Mouse (Mus musculus) adrenal gland, adult (tissue): ENCODE data around the gene Lhx5.

Source experiments
- DNase-seq, 2 experiments: peaks; one replicate each; pipeline ENCODE4 v3.0.0; 2022 to 2023; ENCODE audit warnings: low spot score in 1 of 2; ENCODE audit not compliant: inconsistent age in 2 of 2

Gene Lhx5

DNA sequence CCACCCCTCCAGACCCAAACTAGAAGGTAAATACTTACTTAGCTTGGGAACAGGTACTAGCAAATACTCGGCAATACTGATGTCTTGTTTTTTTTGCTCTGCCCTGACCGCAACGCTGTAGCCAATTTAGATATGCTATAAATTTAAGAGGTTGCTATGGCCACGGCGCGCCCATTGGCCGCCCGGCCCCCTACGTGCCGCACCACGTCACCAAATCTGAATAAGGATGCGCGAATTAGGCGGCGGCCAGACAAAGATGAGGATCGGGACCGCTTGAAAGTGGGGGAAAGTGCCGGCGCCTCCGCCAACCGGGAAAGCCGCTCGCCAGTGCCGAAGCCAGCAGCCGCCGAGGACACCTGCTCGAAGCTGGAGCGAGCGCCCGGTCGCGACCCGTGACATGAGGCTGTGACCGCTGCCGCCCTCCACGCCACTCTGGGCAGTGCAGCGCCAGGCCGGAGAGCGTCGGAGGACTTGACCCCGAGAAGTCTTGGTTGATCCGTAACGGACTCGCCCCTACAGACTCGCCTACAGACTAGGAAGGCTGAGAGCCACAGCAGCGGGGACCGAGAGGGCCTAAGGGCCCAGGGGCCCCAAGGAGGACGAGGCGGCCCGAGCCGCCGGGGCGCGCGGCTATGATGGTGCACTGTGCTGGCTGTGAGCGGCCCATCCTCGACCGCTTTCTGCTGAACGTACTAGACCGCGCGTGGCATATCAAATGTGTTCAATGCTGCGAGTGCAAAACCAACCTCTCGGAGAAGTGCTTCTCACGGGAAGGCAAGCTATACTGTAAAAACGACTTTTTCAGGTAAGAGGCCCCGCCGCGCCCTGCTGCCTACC lies at the start of gene Lhx5:
TSS of gene Lhx5 (plus strand) at position 51 of the 837 bp plus-strand sequence.
- no peak for DNase-seq

DNA sequence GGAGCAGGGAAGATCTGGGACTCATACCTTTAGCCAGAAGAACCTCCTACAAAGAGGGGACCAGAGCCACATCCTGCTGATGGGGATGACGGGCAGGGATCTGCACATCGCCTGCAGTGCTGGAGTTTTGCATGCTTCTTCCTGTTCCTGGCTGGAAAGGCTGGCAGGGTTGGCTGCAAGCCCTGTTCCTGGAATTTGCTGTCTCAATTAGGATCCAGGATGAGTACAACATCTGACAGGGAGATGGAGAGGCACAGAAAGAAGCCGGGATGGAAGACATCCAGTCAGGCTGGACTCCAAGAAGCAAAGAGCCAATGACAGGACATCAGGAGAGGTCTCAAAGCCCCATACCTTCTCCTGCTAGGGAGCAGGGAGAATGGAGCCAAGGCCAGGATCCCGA lies 45.1 kb upstream of the Lhx5 start:
- DNase-seq = no peak

- DNase-seq = no peak
Observed at GRCm38 (mm10) chr5:120388765-120389164, 42.7 kb upstream of the Lhx5 start.

DNA sequence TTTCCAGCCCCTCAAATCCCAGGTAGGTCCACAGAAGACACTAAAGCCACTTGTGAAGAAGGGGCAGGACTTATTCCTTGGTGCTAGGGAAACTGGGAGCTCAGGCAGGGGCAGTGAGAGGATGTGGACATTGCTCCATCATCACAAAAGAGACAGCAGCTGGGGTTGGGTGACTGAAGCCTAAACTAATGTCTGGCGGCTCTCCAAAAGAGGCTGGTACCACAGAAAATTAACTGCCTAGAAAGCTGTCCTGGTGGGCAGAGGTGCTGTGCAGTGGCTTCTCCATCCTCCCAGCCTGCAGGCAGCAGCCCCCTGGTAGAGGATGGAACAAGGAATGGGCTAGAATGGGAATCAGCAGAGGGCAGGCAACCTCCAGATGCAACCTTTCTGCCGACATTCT lies 41.5 kb upstream of the Lhx5 start:
- no peak for DNase-seq

- no peak for DNase-seq
Observed at GRCm38 (mm10) chr5:120393871-120394667, 37.4 kb upstream of the Lhx5 start.

- no peak for DNase-seq
Observed at GRCm38 (mm10) chr5:120397988-120398387, 33.5 kb upstream of the Lhx5 start.

DNA sequence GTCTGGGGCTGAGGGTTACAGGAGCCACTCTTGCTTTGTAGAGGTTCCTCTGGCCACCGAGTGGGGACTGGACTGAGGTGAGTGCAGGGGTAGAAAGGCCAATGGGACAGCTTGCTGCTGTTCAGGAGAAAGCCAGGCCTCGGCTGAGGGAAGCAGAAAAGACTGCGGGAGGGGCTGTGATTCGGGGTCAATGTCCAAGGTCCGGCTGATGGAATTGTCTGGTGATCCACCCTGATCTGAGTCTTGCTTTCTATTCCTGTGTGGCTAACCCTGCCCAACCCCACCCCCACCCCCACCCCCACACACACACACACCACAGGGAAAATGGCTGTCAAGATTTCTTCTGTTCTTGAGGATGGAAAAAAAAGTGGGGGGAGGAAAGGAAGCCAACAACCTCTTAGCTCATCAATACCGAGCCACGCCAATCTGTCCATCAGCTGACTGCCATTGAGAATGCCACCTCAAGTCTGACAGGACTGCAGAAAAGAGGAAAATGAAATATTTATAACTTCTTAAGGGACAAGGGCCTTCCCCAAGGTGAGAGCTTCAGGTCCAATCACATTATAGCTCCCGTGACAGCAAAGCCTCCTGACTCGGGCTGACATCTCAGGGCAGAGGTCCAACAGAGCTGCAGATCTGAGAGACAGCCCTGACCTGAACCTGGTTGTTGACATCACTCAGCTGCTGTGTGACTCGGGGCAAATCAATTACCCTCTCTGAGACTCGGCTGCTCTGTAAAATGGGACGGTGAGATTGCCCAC lies 26.5 kb upstream of the Lhx5 start:
- no peak for DNase-seq

DNA sequence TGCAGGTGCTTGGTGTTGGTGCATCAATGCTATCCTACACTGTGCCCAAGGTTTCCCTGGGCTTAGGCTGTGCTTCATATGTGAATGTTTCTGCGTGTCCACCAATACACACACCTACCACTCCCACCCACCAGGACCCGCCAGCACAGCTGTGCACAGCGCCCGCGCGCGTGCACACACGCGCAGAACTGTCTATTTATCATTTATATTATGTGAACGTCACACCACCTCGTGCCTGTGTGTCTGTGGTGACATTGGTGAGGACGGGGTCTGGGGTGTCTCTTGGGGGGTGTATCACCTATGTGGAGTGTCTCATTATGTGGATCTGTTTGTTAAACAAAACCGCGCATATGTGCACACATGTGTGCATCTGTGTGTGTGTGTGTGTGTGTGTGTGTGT lies 22.6 kb upstream of the Lhx5 start:
- no peak for DNase-seq

DNA sequence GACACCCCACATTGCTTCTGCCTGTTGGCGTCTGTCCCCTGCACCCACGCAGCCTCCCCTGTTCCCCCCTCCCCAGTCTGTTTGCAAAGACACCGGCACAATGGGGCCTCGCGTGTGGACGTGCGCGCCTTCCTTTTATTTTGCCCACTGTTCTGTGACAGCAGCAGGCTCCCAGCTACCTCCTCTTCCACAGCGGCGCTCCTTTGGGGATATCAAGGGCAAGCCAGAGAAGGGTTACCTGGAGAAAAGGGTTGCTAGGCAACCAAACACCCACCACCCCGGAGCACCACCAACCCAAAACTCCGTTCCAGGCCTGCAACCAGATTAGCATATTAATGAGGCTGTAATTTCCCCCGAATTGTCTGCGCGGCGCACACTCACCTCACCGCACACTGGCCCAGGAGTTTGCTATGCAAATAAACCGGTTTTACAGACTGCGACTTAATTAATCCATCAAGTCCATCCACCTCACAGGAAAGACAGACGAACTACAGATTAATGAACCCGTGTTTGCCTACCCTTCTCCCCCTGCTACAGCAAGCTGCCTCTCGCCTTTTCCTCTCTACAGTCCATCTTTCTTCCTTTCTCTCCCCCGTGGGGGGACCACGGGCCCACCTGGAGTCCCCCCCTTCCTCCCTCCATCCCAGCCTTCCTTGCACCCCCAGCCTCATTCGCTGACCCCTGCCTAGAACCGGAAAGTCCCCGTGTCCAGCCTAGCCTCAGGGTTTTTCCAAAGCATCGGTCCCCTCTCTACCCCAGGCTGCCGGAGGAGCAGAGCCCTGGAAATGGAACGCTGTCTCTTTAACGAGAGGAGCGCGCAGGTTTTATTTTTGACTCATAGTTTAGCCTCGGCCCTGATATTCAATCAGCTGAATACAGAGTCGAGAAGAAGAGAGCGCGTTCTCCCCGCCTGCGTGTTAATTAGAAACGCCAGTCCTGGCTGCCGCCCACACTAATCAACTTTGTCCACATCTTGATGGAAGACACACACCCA lies 21.8 kb upstream of the Lhx5 start:
- DNase-seq = peak in 1 of 2 experiments; percentile 54

GRCm38 (mm10) chr5:120413436-120413835 lies 18.1 kb upstream of the Lhx5 start:
- no peak for DNase-seq

- DNase-seq = no peak
Observed at GRCm38 (mm10) chr5:120420106-120420505, 11.4 kb upstream of the Lhx5 start.

DNA sequence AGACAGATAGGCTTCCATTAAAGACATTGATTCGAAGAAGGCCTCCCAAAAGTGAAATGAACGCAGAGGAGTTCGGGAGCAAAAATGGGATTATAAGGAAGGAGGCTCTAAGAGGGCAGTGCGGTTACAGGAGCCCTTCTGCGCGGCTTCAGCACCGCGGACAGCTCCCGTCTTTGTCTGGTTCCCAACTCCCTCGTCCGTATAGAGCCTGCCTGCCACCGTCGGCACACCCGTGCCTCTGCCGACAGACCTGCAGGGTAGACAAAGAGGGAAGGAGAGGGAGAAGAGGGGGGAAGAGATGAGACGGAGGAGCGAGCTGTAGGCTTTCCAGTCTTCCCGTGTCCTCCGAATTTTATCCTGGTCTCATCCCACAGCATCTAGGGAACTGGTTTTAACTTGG lies 7.5 kb upstream of the Lhx5 start:
- DNase-seq = peak; percentile 63 to 88

DNA sequence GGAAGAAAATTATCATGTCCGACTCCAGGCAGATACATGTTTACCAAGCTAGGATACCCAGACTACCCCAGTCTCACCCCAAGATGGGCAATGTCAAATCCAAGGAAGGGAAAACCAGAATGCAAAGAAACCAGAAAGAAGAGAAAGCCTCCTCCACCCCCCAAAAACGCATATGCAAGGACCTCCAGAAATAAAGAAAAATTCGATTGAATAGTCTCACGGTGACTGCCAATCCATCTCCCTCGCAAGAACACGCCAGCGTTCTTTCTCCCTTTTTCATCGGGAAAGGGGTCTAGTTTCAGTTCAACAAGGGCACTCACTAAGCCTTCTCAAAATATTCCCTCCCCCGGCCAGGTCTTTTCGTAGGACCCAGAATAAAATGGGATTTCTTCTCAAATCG lies 6.8 kb upstream of the Lhx5 start:
- DNase-seq = no peak

GRCm38 (mm10) chr5:120425711-120426110 lies 5.8 kb upstream of the Lhx5 start:
- DNase-seq = no peak

- DNase-seq = no peak
Observed at GRCm38 (mm10) chr5:120426572-120426971, 4.9 kb upstream of the Lhx5 start.

DNA sequence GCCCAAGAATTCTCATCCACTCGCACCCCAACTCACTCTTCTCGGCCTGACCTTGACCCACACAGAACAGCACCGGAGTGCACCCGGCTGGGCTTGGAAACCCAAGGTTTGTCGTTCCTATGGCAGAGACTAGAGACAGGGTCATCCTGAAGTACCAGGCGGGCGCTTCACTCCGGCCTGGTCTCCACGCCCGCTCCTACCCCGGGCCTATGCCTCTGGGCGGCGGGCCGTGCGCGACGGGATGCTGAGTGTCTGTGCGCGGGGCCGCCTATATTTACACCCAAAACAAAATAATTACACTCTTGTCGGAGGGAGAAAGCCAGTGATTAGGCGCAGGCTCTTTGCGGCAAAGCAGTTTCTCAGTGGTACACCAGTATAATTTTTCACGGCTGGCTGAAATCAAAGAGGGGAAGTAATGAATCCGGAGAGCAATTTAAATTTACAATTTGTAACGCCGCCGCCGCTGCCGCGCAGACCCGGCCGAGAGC lies 4.0 kb upstream of the Lhx5 start:
- DNase-seq = no peak

DNA sequence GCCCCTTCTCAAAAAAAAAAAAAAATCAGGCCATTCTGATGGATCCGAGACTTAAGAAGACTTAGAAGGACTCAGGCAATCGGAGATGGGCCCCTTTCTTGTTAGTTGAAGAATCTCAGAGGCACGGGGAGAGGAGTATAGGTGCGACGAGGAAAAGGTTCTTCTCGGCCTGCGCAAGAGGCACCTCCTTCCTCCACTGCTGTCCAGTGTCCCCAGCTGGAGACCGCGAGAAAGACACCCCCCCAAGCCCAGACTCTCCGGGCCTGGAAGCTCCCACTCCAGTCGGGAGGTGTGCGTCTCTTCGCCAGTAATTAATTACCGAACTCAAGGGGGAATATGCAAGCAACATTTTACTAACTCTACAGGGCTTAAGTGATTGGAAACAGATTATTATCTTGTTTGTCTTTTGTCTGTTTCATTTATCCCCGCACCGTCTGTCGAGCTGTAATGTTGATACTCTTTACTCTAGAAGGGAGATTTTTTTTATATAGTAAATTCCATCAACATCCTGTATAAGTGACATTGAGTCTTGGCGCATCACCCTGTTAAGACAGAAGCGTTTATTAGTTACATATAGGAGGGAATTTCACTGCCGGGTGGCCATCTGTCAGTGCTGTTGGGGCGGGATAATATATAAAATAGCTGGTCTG lies 3.2 kb upstream of the Lhx5 start:
- no peak for DNase-seq

DNA sequence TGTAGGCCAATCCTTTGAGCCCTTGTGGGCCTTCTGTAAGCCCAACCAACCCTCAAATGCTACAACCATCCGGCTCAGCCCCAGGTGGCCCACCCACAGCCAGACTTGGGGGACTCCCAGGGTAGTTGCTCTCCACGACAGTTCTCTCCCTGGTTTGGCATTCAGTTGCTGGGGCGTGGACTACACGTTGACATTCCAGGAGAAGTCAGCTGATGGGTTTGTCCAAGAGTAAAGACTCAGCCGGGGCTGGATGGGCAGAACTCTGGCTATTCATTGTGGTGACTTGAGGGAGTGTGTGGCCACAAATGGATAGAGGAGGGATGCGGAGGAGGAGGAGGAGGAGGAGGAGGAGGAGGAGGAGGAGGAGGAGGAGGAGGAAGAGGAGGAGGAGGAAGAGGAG lies 2.5 kb upstream of the Lhx5 start:
- DNase-seq = no peak

DNA sequence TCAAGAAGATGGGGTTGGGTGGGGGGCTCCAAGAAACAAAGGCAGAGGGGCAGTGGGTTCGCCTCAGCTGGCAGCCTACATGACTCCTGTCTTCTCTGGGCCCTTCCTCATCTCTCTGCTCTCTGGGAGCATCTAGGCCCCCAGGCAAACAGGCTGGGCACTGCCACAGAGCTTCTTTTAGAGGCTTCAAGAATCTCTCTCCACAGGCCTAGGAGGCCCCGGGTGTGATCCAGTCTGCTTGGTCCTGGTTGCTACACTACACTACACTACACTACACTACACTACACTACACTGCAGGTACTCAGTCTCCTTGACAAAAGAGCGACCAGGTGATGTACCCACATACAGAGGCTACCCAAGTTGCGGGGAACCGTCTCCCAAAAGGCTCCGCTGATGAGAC lies 1.8 kb upstream of the Lhx5 start:
- no peak for DNase-seq
